Mouse (Mus musculus) adrenal gland, postnatal 4 days (tissue): ENCODE data around the gene Eif4h. TPM values are rescaled to one million over a fixed set of nuclear protein-coding genes. Genes with fewer than 3 reads are reported as not detected.

Experiments used
- DNase-seq, 2 experiments: peaks; one replicate each; pipeline ENCODE4 v3.0.0; 2021 to 2022; ENCODE audit warnings: low spot score in 2 of 2, mixed read lengths in 2 of 2
- microRNA-seq: library from miRNA; unstranded; fragments of <30 nt; microRNA quantifications from one replicate; pipeline ENCODE4 v1.2.0, GENCODE M21; 2021
- total RNA-seq, 2 experiments: library from RNA; stranded (reverse); gene quantifications; 2 replicates each; pipeline ENCODE4 v1.2.3; 2021

Gene Eif4h
- total RNA-seq, 2 experiments from 2014 or later: 336 to 353 TPM

DNA sequence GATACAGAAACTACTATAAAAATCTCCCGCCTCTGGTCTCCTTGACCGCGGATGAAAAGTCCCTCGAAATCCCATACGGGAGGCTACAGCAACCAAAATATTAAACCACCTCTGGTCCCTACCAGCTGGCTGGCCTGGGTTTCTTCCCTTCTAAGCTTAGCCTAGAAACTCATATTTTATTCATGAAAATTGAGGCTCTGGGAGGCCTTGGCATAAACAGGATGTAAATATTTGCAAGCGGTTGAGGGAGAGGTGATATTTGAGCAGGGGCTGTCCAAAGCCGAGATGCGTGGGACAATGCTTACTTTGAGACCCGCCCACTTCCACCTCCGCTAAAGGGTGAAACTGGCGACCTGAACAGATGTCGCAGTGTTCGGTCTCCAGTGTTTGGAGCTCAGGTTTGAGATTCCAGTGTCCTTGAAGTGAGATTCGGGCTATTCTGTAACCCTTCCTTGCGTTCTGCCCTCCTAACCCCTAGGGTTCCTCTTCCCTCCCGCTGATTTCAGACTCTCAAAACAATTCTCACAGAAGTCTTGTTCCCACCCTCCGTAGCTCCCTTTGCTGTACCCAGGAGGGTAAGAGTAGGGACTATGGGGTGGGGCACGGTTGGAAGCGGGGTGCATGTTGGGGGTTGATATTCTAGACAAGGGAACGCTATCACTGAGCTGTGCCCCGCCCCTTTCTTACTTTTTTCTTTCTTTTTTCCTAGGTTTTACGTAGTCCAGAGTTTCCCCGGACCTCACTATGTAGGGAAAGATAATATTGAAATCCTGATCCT, 67.4 kb downstream of the Eif4h start:
- DNase-seq: peak in 1 of 2 experiments; percentile 16

Small RNA genes lying within 50 kb of the gene (microRNA-seq; reads per million reads assigned to microRNA genes)
- gene Mir7228: not detected

Other genes starting within 250 kb of the Eif4h start
- gene Gtf2ird1, start 182.8 kb downstream of the Eif4h start, total RNA-seq: 100 to 1,000 TPM in 1 of 2 experiments, 10 to 100 TPM in 1; 93.5 to 104 TPM
- 10 to 100 TPM; 24.7 to 29.6 TPM for gene Clip2, start 87.1 kb downstream of the Eif4h start, total RNA-seq
- under 1 TPM in 1 of 2 experiments, not detected in 1; 0.20 TPM for gene Syna, start 79.3 kb downstream of the Eif4h start, total RNA-seq
- gene Rfc2, start 58.1 kb downstream of the Eif4h start, total RNA-seq: 10 to 100 TPM; 81.0 to 85.3 TPM
- 1 to 10 TPM; 4.3 to 4.4 TPM for gene Lat2, start 24.5 kb downstream of the Eif4h start, total RNA-seq
- 10 to 100 TPM; 31.1 to 32.3 TPM for gene Limk1, start 49.1 kb upstream of the Eif4h start, total RNA-seq
- 100 to 1,000 TPM; 192 to 231 TPM for gene Eln, start 107.8 kb upstream of the Eif4h start, total RNA-seq